Comparison of ENCODE assay signal across 11 mouse cellular contexts in genomic region chr11:107018606-107019005, GRCm38 (mm10). TPM values are rescaled to one million over a fixed set of nuclear protein-coding genes. Genes with fewer than 3 reads are reported as not detected.
DNase-seq lines count a peak whose midpoint lies in the region; TF ChIP-seq lines count a peak whose summit lies in the region.
"Had no signal": no experiment of that assay in that cellular context is flagged by ENCODE, and none has a peak within 500 bp of the region (broad histone marks: within the 10 kb centered on the region; RNA-seq: fewer than 3 reads in every experiment).

No protein-coding gene starts in this region.

- TF ChIP-seq CTCF in lung, adult 2 months (IDR thresholded peaks at IDR 0.05; ENCODE audit: insufficient read depth, low read length), result peak; percentile 32
- TF ChIP-seq CTCF in bone marrow, adult 2 months (IDR thresholded peaks at IDR 0.05; ENCODE audit: control insufficient read depth, insufficient read depth, low read length), result peak; percentile 58
- TF ChIP-seq CTCF in olfactory bulb, adult 2 months (IDR thresholded peaks at IDR 0.05; ENCODE audit: insufficient read depth, low read depth, low read length), result peak; percentile 39; the same call in 1 of the 2 replicates

- H3K4me3 ChIP-seq in lung, adult 2 months (replicated peaks; ENCODE audit: extremely low read depth, low read depth, low read length), result no peak overlapping the region
- H3K4me3 ChIP-seq in bone marrow, adult 2 months (replicated peaks; ENCODE audit: control insufficient read depth, low read depth, low read length), result no peak overlapping the region
- H3K4me3 ChIP-seq in olfactory bulb, adult 2 months (ENCODE audit: insufficient read depth, low read depth, low read length), result no peak overlapping the region
- H3K4me3 ChIP-seq: embryonic facial prominence, embryonic 13.5 days; hindbrain, embryonic 15.5 days; midbrain, embryonic 13.5 days had no signal

- 33% methylated on average over 8 of the region's 8 CpGs for WGBS in lung, adult 2 months
- 48% methylated on average over 8 of the region's 8 CpGs for WGBS in bone marrow, adult 2 months
- WGBS in olfactory bulb, adult 2 months, result 34% methylated on average over 8 of the region's 8 CpGs

- TF ChIP-seq POLR2A in lung, adult 2 months (IDR thresholded peaks at IDR 0.05; ENCODE audit: borderline replicate concordance, extremely low read depth, low read depth, low read length), result no peak
- TF ChIP-seq POLR2A in bone marrow, adult 2 months (IDR thresholded peaks at IDR 0.05; ENCODE audit: borderline replicate concordance, control insufficient read depth, low read depth, low read length), result no peak
- no peak for TF ChIP-seq POLR2A in olfactory bulb, adult 2 months (IDR thresholded peaks at IDR 0.05; ENCODE audit: insufficient read depth, low read depth, low read length)

- peak; percentile 44 for DNase-seq in adrenal gland, postnatal 14 days
- DNase-seq in adrenal gland, adult 18-20 months (ENCODE audit: low spot score in 2 of 2), result no peak
- no peak for DNase-seq in lung, adult 2 months
- DNase-seq in lung, postnatal 25 days (ENCODE audit: low spot score), result no peak
- no peak for DNase-seq in ovary, postnatal 10 days (ENCODE audit: low spot score)
- DNase-seq in ovary, postnatal 14 days (ENCODE audit: low spot score), result no peak

- no peak overlapping the region for H3K27ac ChIP-seq in bone marrow, adult 2 months (ENCODE audit: control insufficient read depth, insufficient read depth, low read depth, low read length, poor library complexity)
- H3K27ac ChIP-seq in olfactory bulb, adult 2 months (ENCODE audit: insufficient read depth, low read depth, low read length), result no peak overlapping the region
- H3K27ac ChIP-seq: embryonic facial prominence, embryonic 13.5 days; hindbrain, embryonic 15.5 days; midbrain, embryonic 13.5 days had no signal

- peaks cover 4% of the 10 kb centered on the region; the same call in 1 of the 2 replicates for H3K4me1 ChIP-seq in lung, adult 2 months (ENCODE audit: control insufficient read depth, insufficient read depth, low read length)
- H3K4me1 ChIP-seq in bone marrow, adult 2 months (ENCODE audit: control insufficient read depth, insufficient read depth, low read length), result no peaks in the 10 kb centered on the region
- H3K4me1 ChIP-seq in olfactory bulb, adult 2 months (ENCODE audit: control insufficient read depth, insufficient read depth, low read length), result 0 out of 2 replicates have a peak, but pooled peaks cover 2% of the 10 kb centered on the region
- H3K4me1 ChIP-seq: embryonic facial prominence, embryonic 13.5 days; hindbrain, embryonic 15.5 days; midbrain, embryonic 13.5 days had no signal

RNA-seq across cellular contexts. Expression of gene 1810010H24Rik, which starts 6.9 kb away (rescaled TPM):
- 1.7 and 2.1 TPM in 2 replicates for total RNA-seq in adrenal gland, postnatal 14 days (2021)
- 1 to 10 TPM; 1.2 to 3.2 TPM for total RNA-seq in adrenal gland, adult 18-20 months (2021)
- polyA plus RNA-seq in lung, adult 2 months (2012; rRNA removed), result 39.7 and 53.1 TPM in 2 replicates
- 0.90 TPM in 1 of 2 replicates, not detected in the other for polyA plus RNA-seq in bone marrow, adult 2 months (2011; ENCODE audit: insufficient read depth, insufficient read length, low replicate concordance, missing spikeins)
- polyA plus RNA-seq in olfactory bulb, adult 2 months (2012; ENCODE audit: insufficient read depth, insufficient read length, low replicate concordance, missing spikeins), result not detected in 2 replicates

RNA-seq across cellular contexts. Expression of gene Kpna2, which starts 19.3 kb away (rescaled TPM):
- total RNA-seq in adrenal gland, postnatal 14 days (2021), result 42.6 and 55.8 TPM in 2 replicates
- total RNA-seq in adrenal gland, adult 18-20 months (2021), result 10 to 100 TPM; 16.7 to 36.4 TPM
- polyA plus RNA-seq in lung, adult 2 months (2012; rRNA removed), result 3.0 and 13.6 TPM in 2 replicates
- 46.9 and 70.5 TPM in 2 replicates for polyA plus RNA-seq in bone marrow, adult 2 months (2011; ENCODE audit: insufficient read depth, insufficient read length, low replicate concordance, missing spikeins)
- polyA plus RNA-seq in olfactory bulb, adult 2 months (2012; ENCODE audit: insufficient read depth, insufficient read length, low replicate concordance, missing spikeins), result not detected in 2 replicates

Comparison
In these comparisons a context has a peak if more than half of its experiments do, and no peak if none do; other contexts are left out.
1. RNA of gene 1810010H24Rik, which starts 6.9 kb away (polyA plus RNA-seq): 39.7 to 53.1 TPM in lung, adult 2 months; 0.90 TPM in bone marrow, adult 2 months and not detected in olfactory bulb, adult 2 months; every median in the first group is over 10 times any median in the second.
2. Peak in every context shown above with its lines, with median percentiles within 50 percentile points of each other: CTCF ChIP-seq.